Mouse (Mus musculus) liver, adult (tissue): ENCODE results near the gene Msh3.

Experiments
- GATA4 ChIP-seq: IDR thresholded peaks from 2 replicates; pipeline ENCODE4 v1.6.1; 2014; ENCODE audit warnings: mild to moderate bottlenecking, low read length; ENCODE audit not compliant: insufficient replicate concordance

Msh3 gene

GRCm38 (mm10) chr13:92337773-92338462, 16.9 kb downstream of the Msh3 start:
- no peak for TF ChIP-seq GATA4

GRCm38 (mm10) chr13:92336857-92337256, 17.9 kb downstream of the Msh3 start:
- no peak for TF ChIP-seq GATA4

DNA sequence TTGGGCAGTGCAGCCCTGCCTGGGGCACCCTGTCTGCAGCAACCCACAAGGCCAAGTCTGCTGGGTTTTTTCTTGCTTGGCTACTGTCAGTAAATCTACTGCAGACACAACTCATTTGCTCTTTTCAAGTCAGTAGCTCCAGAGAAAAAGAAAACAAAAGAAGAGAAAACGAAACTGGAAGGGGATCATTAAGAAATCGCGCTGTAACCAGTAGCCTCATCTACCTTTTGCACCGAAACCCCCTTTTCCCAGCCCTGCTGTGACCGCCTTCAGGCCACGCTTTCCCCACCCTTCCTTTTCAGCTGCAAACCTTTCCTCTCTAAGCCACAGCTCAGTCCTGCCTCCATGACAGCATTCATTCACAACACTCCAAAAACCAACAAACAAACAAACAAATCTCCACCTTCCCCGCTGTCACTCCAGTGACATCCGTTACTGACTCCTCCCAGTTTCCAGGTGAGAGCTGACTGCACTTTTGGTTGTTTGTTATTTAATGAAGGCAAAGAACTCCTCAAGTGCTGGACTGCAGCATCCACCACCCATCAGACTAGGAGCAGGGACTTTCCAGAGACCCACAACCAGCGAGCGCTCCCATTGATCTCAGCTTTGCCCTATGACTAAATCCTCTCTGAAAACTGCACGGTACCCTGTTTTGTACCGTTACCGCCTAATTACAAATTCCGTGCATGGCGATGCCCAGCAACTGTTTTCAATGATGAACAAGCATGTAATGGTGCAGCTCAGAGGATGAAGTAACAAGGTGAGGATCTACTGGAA, 22.5 kb downstream of the Msh3 start:
- no peak for TF ChIP-seq GATA4

DNA sequence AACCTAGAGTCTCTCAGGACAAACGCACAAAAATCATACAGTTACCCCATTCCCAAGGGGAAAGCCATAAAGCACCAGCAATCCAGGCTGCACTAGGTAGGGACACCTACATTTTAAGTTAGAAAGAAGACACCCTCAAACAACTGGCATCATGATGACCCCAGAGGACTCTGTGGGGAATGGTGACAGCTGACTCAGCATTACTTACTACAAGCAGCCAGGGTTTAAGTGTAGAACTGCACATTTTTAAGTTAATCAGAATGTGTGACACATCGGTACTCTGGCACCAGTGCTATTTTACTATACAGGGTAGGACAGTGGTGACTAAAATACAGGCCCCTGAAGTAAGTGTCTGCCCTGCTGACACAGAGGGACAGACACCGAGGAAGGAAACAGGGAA, 24.2 kb downstream of the Msh3 start:
- TF ChIP-seq GATA4: no peak

DNA sequence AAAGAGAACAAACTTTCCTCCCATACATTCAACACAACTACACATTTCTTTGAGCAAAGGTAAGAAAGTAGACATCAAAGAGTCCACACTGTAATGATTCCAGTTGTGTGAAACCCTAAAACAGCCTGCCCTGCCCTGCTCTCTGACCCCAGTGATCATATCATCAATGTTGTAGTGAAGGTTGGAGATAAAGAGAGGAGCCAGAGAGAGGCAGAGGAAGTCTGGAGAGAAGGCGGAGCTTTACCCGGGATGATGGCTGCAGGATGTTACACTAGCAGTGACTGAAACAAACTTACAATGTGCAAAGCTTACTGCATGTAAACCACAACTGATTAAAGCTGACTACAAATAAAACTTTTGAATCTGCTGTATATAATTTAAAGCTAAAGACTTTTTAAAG, 26.8 kb downstream of the Msh3 start:
- no peak for TF ChIP-seq GATA4

- no peak for TF ChIP-seq GATA4
Measured at GRCm38 (mm10) chr13:92326030-92326429, 28.8 kb downstream of the Msh3 start.

- no peak for TF ChIP-seq GATA4
Measured at GRCm38 (mm10) chr13:92320770-92321169, 34.0 kb downstream of the Msh3 start.

DNA sequence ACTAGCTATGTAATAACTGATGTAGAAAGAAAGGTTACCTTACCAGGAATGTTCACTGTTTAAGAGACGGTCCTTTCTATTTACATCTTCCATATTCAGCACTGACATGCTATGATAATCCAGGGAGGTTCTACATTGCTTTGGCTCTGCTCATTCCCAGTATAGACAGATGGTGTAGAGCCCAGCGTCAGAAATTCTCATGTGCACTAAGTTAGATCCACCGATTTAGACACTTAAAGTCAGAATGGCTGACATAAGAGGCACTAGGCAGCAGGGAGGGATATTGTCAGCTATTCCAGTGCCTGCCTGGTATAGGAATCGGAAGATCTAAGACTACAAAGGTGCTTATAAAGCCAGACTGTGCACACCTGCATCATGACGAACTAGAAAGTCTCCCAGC, 40.2 kb downstream of the Msh3 start:
- no peak for TF ChIP-seq GATA4

GRCm38 (mm10) chr13:92305680-92306079, 49.1 kb downstream of the Msh3 start, which contains the start of gene Gm20379:
TSS of gene Gm20379 (plus strand) at chr13:92305980.
- no peak for TF ChIP-seq GATA4

GRCm38 (mm10) chr13:92304291-92304690, 50.5 kb downstream of the Msh3 start:
- TF ChIP-seq GATA4: no peak

GRCm38 (mm10) chr13:92303062-92303948, 51.5 kb downstream of the Msh3 start:
- TF ChIP-seq GATA4: no peak

GRCm38 (mm10) chr13:92302466-92302865, 52.3 kb downstream of the Msh3 start:
- no peak for TF ChIP-seq GATA4

- no peak for TF ChIP-seq GATA4
Measured at GRCm38 (mm10) chr13:92301754-92302153, 53.0 kb downstream of the Msh3 start.

DNA sequence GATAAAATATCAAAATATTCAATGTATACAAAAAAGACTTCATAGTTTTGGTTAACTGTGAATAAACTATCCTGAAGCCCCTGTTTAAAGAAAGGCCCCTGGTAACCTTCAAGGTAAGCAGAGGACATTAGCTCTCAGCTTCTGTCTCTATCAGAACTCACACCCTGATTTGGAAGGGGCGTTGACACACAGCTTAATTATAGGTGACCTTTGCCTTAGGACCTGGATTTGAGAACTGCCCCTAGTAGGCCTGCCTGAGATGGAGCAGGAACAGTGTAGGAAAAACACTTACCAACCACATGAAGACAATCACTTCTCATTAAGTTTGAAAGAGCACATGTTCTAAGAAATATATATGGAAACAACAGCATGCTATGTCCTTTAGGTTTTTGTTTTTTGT, 55.3 kb downstream of the Msh3 start:
- no peak for TF ChIP-seq GATA4

DNA sequence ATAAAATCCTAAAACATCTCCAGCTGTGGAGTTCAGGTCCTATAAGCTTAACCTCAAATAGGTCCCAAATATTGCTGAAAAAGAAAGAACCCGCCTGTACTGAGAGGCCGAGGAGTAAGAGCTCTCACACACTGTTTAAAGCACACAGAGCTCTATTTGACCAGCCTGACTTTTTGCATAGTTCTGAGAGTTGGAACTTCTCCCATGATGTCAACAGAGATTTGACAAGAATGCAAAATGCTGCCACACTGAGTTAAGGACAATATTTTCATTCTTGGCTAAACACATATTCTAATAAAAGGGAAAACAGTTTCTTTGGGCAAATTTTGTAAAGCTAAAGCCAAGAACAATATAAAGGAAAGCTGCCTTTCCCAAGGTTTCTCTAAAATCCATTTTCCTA, 57.8 kb downstream of the Msh3 start:
- TF ChIP-seq GATA4: no peak
